In the genomic region with DNA sequence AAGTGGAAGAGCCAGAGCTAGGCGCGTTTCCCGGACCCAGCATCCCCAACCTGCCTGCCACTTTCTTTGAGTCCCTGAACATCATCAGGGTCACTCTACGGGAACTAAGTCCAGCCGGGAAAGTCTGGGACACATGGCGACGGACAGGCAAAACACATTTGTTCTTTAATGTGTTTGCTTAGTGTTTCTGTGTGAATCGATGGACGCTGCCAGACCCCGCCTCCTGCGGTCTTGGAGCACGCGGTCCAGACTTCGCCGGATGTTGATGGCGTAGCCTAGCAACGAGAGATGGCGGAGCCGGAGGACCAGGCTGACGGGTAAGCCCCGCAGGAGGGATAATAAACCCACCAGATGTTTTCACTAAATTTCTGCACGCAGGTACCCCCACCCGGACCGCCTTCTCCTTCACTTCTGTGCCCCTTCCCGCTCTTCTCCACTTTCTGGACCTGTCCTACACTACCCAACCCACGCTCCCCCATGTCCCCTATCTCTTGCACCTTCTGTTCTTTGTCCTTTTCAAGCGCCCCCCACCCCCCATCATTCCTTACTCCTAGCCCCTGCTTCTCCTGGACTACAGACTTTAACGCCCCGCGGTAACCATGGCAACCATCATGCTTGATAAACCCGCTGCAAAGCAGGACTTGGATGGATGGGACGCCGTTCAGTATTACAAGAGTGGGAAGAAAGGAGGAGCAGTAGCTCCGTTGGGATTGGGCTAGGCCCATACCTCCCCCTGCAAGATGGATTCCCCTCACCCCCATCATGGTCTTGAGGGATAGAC, we compare ENCODE assay signal across 1 mouse cellular context.
TF ChIP-seq lines count a peak whose summit lies in the region.

No protein-coding gene starts in this region.

TF ChIP-seq in myocyte, 11 proteins besides CTCF, POLR2A, EP300 and RAD21 (continued from another document):
- TF ChIP-seq MYOG (IDR thresholded peaks at IDR 0.05; ENCODE audit: control insufficient read depth in 1 of 3, insufficient read depth in 1 of 3, insufficient read length in 2 of 3, low read depth in 2 of 3) (no peak), MAX (IDR thresholded peaks at IDR 0.05; ENCODE audit: low read depth) (no peak), USF1 (IDR thresholded peaks at IDR 0.05; ENCODE audit: low read depth) (no peak), MYOD1 (IDR thresholded peaks at IDR 0.05; ENCODE audit: control insufficient read depth in 1 of 3, insufficient read length in 2 of 3, low read depth in 2 of 3) (no peak), CEBPB (IDR thresholded peaks at IDR 0.05; ENCODE audit: insufficient read depth, poor library complexity, severe bottlenecking) (no peak), TCF3 (IDR thresholded peaks at IDR 0.05; ENCODE audit: insufficient read length, low read depth) (no peak), E2F4 (IDR thresholded peaks at IDR 0.05; ENCODE audit: insufficient read depth) (no peak)
